Mouse (Mus musculus) adipose tissue, adult 10 weeks (tissue): ENCODE data around the gene Gm32717. TPM values are rescaled to one million over a fixed set of nuclear protein-coding genes. Genes with fewer than 3 reads are reported as not detected.

Experiments used
- polyA plus RNA-seq: library from polyadenylated mRNA; stranded (reverse); fragments of 350-450 nt; fragmentation: Illumina TruSeq; extraction: RNeasy Lipid Tissue Mini Kit (QIAGEN cat#74804); gene quantifications from one replicate; pipeline ENCODE4 v1.2.3, GENCODE M21; 2014; ENCODE audit warnings: low read depth, low replicate concordance

Gene Gm32717
- not detected for polyA plus RNA-seq

DNA sequence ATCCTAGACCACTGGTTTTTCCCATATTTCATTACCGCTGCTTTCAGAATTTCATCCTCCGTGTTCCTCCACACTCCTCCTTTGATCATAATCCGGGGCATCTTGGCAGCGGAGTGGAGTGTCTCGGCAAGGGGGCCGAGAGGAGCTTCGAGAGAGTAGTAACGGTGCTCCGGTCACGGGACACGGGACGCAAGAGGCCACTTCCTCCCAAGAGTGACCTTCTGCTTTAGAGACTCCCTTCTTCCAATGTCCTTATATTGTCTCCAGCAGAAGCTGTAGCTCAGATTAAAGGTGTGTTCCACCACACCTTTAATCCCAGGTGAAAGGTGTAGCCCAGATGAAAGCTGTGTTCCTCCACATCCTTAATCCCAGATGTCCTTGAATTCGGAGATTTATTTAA, at the start of gene Gm32717:
Gm32717 (minus strand) TSS at position 101 of the 400 bp plus-strand sequence.

DNA sequence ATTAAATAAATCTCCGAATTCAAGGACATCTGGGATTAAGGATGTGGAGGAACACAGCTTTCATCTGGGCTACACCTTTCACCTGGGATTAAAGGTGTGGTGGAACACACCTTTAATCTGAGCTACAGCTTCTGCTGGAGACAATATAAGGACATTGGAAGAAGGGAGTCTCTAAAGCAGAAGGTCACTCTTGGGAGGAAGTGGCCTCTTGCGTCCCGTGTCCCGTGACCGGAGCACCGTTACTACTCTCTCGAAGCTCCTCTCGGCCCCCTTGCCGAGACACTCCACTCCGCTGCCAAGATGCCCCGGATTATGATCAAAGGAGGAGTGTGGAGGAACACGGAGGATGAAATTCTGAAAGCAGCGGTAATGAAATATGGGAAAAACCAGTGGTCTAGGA, 17.8 kb upstream of the Gm32717 start, which contains the start of gene Gm32802:
Gm32802 (plus strand) TSS at position 301 of the 400 bp plus-strand sequence.

DNA sequence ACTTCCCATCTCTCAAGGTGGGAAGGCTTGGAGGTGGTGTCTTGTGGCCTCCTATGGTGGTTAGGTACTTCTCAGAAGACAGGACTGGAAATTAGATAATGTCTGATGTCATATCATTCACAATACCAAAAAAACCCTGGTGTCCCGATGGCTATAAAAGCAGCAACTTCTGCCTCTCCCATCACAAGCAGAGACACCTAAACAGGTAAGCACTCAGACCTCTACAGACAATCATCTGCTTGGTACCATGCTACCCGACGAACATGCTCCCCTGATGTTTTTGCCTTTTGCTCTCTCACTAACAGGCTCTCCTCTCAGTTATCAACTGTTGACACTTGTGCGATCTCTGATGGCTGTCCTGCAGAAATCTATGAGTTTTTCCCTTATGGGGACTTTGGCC, 35.9 kb downstream of the Gm32717 start, which contains the start of gene Il22:
Il22 (plus strand) TSS at position 301 of the 400 bp plus-strand sequence.

Other genes with a start within 250 kb of the Gm32717 start
- 12.6 TPM for gene Mdm1, start 99.0 kb downstream of the Gm32717 start, polyA plus RNA-seq
- gene Il22, start 35.8 kb downstream of the Gm32717 start, polyA plus RNA-seq, result not detected
- gene Gm32802, start 17.9 kb upstream of the Gm32717 start, polyA plus RNA-seq, result not detected
- gene Iltifb, start 54.3 kb upstream of the Gm32717 start, polyA plus RNA-seq, result not detected
- gene Gm9040, start 86.2 kb upstream of the Gm32717 start, polyA plus RNA-seq, result not detected
- gene Gm9044, start 91.6 kb upstream of the Gm32717 start, polyA plus RNA-seq, result not detected
- not detected for gene Gm9045, start 97.1 kb upstream of the Gm32717 start, polyA plus RNA-seq
- gene Gm9046, start 102.5 kb upstream of the Gm32717 start, polyA plus RNA-seq, result not detected
- gene Gm9048, start 107.9 kb upstream of the Gm32717 start, polyA plus RNA-seq, result not detected
- gene Gm9049, start 113.3 kb upstream of the Gm32717 start, polyA plus RNA-seq, result not detected
- gene Ifng, start 200.3 kb upstream of the Gm32717 start, polyA plus RNA-seq, result 0.50 TPM